Mouse (Mus musculus): Measurements from ENCODE around the gene Sf3b6.
A peak's percentile ranks its signal among the peaks of the same experiment; 100 is the strongest.

The Sf3b6 gene

GRCm38 (mm10) chr12:4840741-4841140, 23.4 kb downstream of the Sf3b6 start:
- DNase-seq (ENCODE audit: low spot score in 2 of 2) = no peak

DNA sequence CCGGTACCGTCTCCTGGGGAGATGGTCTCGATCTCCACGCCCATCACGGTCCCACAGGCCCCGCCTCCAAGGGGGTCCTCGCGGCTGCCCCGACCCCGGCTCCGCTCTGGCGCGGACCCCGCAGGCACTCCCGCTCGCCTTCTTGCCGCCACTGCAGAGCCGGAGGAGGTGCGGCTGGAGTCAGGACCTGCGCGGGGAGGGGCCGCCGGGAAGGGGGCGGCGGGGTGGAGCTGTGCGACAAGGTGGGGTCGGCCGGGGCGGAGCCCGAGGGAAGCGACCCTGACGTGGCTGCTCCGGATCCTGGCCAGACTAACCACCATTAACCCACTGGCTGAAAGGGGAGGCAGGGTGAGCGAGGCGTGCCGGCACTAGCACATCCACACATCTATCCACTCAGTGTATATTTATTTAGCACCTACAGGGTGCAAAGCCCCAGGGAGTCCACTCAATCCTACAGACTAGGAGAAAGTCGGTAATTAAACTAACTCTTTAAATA, 24.1 kb downstream of the Sf3b6 start, which contains the start of gene Fkbp1b:
Gene Fkbp1b, minus strand, starts transcription at position 200 of the 496 bp plus-strand sequence.
- DNase-seq (ENCODE audit: low spot score in 2 of 2) = no peak

DNA sequence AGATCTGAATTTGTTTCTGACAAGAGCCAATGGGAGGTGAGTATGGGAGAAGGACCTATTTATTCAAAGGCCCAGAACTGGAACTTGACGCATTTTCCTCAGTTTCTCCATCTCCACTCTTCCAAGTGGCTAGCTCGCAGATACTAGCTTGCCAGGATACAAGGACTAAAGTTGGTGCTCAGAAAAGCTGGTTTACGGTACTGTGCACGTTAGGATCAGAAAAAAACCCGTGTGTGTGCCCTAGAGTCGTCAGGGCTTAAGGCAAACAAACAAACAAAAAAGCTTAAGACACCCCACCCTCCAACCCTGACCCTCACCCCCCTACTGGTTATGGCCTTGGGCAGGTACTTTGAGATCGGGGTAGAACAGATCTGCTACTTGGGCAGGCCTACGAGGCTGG, 25.1 kb downstream of the Sf3b6 start:
- no peak for DNase-seq (ENCODE audit: low spot score in 2 of 2)

DNA sequence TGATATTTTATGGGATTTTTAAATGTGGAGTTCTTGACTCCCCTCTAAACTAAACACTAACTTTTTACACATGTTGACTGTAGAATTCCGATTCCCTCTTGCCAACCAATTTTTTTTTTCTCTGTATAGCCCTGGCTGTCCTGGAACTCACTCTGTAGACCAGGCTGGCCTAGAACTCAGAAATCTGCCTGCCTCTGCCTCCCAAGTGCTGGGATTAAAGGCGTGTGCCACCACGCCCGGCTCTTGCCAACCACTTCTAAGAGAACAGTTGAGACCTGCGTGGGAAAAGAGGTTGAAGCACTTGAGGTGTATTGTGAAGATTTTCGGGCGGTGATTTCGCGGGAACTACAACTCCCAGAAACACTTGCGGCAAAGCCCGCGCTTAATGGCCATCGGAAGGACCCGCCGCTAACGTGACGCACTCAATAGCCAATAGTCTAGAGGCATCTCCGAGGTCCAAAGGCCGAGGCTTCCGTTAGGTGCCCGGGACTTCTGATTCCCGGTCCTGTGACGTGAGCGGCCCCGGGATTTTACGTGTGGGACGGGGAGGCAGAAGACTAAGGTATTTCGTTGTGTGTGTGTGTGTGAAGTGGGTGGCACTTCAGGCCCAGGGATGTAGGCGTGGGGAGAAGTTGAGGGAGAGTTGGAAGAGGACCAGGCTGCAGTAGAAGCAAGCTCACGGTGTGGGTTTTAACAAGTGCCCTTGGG, 25.7 kb downstream of the Sf3b6 start, which contains the start of gene Wdcp:
Gene Wdcp, plus strand, starts transcription at position 414 of the 708 bp plus-strand sequence.
- peak; percentile 69 to 78 for DNase-seq (ENCODE audit: low spot score in 2 of 2)

DNA sequence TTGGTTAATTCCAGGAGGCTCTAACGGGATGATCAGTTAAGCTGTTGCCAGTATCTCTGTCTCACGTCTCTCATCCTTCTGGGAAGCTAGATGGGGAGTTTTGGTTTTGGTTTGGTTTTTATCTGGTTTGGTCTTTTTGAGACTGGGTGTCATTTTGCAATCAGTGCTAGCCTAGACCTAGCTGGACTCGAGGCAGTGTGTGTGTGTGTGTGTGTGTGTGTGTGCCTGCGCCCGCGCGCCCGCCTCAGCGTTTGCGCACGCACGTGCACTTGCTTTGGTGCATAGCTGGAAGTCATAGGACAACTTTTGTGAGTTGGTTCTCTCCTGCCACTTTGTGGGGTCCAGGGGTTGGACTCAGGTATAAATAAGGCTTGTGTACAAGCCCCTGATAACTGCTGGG, 26.4 kb downstream of the Sf3b6 start:
- DNase-seq (ENCODE audit: low spot score in 2 of 2) = peak in 1 of 2 experiments; percentile 15

DNA sequence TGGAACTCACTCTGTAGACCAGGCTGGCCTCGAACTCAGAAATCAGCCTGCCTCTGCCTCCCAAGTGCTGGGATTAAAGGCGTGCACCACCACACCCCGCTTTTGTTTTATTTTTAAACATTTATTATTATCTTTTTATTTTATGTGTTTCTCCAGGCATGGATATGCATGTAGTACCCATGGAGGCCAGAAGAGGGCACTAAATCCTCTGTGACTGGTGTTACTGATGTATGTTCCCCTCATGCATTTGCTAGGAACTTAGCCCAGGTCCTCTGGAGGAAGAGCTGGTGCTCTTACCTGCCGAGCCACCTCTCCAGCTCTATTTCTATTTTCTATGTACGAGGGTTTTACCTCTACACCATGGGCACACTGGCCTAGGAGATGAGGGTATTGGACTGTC, 38.8 kb downstream of the Sf3b6 start:
- no peak for DNase-seq (ENCODE audit: low spot score in 2 of 2)

- DNase-seq (ENCODE audit: low spot score in 2 of 2) = no peak
Measured at GRCm38 (mm10) chr12:4856834-4857233, 39.5 kb downstream of the Sf3b6 start.

- DNase-seq (ENCODE audit: low spot score in 2 of 2) = no peak
Measured at GRCm38 (mm10) chr12:4859241-4859914, 42.0 kb downstream of the Sf3b6 start.

GRCm38 (mm10) chr12:4862672-4863071, 45.3 kb downstream of the Sf3b6 start:
- DNase-seq (ENCODE audit: low spot score in 2 of 2) = no peak

DNA sequence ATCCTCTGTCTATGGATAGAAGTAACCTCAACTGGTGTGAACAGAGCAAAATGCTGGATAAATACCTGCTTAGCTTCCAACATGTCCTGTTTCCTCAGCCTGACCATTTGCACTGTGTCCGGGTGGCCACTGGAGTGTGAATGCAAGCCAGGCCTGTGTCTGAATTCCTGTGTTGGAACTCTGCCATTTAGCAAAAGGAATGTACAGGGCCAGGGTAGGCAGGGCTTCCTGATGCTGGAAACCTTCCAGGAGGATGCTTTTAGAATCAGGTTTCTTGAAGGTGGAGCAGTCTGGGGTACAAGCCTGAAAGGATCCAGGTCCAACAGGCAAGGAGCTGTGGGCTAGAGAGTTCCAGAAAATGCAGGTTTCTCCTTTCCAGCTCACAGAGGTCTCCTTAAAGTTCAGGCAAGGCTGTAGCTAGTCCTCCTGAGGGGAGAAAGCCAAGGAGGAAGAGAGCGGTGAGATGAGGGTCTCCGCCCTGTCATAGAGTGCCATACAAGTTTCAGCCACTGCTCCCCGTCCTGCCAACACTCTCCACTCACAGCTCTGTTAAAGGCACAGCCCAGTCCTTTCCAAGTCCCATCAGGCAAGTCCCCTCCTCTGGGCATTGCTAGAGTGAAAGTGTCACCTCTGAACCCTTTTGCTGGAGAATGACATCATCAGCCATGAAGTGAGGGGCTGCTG, 46.5 kb downstream of the Sf3b6 start:
- DNase-seq (ENCODE audit: low spot score in 2 of 2) = no peak

DNA sequence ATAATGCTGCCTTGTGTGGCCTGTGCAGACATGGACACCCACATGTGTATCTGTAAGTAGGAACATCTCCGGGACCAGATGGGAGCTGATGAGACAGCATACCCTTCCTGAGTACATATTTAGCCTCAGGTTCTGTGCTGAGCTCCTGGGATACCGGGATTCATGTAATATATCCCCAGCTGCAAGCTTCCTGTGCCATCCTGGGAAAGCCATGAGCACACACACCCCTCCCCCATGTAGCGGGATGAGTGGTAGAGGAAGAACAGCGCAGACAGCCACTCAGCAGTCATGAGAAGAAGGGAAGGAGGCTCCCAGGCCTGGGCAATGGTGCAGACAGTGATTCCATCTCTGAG, 47.0 kb downstream of the Sf3b6 start:
- no peak for DNase-seq (ENCODE audit: low spot score in 2 of 2)

GRCm38 (mm10) chr12:4868924-4869323, 51.6 kb downstream of the Sf3b6 start:
- no peak for DNase-seq (ENCODE audit: low spot score in 2 of 2)

DNA sequence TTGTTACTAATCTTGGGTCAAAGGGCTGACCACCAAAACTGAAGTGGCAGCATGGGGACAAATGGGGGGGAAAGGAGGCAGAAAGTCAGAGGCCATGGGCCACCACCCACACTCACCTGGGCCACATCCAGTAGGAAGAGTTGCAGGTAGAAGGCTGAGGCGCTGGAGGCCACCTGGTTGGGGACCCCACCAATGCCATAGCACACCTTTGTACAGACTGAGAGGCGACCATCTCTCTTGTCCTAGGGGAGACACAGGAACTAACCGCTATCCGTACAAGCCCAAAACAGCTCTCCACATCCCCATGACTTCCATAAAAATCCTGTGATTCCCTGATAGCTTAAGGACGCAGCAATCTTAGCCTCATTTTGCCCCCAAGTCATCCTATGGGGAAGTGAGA, 53.9 kb downstream of the Sf3b6 start:
- DNase-seq (ENCODE audit: low spot score in 2 of 2) = no peak

GRCm38 (mm10) chr12:4872273-4872672, 54.9 kb downstream of the Sf3b6 start:
- no peak for DNase-seq (ENCODE audit: low spot score in 2 of 2)

DNA sequence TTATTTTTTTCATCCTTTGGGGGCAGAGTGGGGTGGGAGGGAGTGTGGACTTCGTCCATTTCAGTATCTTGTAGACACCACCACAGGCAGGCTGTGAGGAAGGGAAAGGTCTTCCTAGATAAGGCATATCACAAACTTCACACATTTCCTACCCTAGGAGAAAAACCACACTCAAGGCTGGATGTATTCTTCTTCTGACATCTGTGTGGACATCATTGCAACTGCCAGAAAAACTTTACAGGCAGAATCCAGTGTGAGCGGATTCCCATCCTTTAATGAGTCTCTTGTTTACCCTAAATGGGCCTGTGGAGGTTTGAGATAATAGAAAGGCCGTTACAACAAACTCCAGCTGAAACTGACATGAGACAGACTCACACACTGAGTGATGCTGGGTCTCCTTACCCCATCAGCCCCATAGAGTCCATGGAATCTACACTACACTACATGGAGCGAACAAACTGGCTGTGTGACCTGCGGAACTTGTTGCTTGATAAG, 55.7 kb downstream of the Sf3b6 start:
- DNase-seq (ENCODE audit: low spot score in 2 of 2) = peak in 1 of 2 experiments; percentile 7

DNA sequence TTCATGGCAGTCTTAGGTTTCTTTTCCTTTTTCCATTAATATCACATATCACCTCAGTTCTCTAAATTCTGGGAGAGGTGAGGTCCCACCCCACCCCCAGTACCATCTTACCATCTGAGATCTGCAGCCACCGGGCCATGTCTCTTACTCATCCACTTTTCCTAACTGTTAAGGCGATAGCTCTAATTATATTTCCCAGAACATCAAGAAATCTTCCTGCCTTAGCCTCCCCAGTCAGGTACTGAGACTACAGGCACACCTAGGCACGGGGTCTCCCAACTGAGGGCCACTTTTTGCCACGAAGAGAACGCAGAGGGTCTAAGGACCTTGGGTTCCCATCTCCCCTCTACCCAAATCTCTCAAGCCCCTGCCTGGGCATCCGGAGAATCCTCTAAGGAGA, 56.2 kb downstream of the Sf3b6 start:
- no peak for DNase-seq (ENCODE audit: low spot score in 2 of 2)

- DNase-seq (ENCODE audit: low spot score in 2 of 2) = peak; percentile 78
Measured at GRCm38 (mm10) chr12:4874161-4874927, 57.0 kb downstream of the Sf3b6 start, which contains the start of gene Mfsd2b. Mfsd2b (minus strand) TSS chr12:4874359.

DNA sequence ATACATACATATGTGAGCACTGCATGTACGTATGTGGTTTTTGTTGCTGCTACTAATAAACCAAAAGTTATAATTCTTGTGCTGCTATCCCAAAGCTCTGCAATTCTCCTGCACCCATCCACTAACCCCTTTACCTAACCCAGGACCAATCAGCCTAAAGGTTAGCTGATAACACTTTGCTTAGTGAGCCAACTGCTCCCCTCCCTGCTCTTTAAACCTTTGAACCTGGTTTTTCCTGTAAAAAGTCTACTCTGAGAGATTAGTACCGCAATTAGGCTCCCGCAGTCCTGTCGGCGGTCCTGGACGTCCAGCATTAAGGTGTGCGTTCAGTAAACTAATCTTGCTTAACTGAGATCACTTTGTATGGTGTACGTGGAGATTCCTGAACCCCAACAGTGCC, 58.3 kb downstream of the Sf3b6 start:
- no peak for DNase-seq (ENCODE audit: low spot score in 2 of 2)
